Mouse (Mus musculus): Measurements from ENCODE around the gene Hpse. TPM values are rescaled to one million over a fixed set of nuclear protein-coding genes. Genes with fewer than 3 reads are reported as not detected.

The Hpse gene
- total RNA-seq (2014; rRNA removed; ENCODE audit: low replicate concordance) = 0.73 and 1.7 TPM in 2 replicates
- polyA plus RNA-seq (2015; fragmentation: Nextera tagmentation; extraction: Ambion mirVana) = 0.38 and 0.63 TPM in 2 replicates

DNA sequence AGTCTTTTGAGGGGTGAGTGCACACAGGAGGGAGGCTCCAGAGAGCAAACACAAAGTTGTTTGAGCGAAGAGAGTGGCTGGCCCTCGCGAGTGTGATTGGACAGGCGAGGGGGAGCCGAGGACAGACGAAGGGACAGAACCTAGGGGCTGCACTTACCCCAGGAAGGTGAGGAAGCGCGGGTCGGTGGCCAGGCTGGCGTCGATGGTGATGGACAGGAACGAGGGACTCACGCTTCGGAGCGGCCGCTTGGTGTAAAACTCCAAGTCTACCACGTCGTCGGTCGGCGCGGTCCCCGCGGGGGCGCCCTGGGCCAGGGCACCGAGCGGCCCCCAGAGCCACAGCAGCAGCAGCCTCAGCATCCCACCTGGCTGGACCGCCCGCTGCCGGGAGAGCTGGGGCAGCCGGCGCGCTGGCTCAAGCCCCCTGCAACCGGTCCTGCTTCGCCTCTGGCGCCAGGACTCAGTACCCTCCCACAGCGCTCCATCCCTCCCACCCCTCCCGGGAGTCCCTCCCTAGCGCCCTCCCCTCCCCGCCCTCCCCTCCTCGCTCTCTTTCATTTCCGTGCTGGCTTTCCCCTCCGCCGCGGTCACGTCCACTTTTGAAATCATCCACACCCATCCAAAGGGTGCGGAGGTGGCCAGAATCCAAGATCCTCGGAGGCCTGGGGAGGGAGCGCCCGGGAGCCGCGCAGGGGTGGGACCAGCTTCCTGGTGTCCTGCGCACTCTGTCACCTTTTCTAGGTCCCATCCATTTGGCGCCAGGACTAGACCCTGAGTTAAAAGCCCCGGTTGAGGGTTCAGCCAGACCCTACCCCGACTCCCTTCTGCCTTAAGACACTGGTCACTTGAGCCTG is at the start of gene Hpse:
Gene Hpse (minus strand): TSS at position 482 of the 854 bp plus-strand sequence.
- H3K4me3 ChIP-seq (ENCODE audit: low read depth, low read length) = peak within 1 kb of the TSS; percentile 51
- peak within 1 kb of the TSS; percentile 25; the same call in 1 of the 2 replicates for H3K9ac ChIP-seq (replicated peaks; ENCODE audit: low read depth, low read length)
- no peaks in the 10 kb centered on the region; the same call in 1 of the 2 replicates for H3K4me1 ChIP-seq (ENCODE audit: control insufficient read depth, insufficient read depth)
- ATAC-seq (ENCODE audit: insufficient read depth, low read depth) = peak; percentile 53
- no peak for TF ChIP-seq CTCF (IDR thresholded peaks at IDR 0.05; ENCODE audit: low read depth)
- H3K27me3 ChIP-seq (ENCODE audit: control insufficient read depth, insufficient read depth, low read length) = peaks cover 20% of the 10 kb centered on the region
- DNase-seq (ENCODE audit: low spot score) = peak; percentile 6
- no peaks in the 10 kb centered on the region for H3K36me3 ChIP-seq (replicated peaks; ENCODE audit: control insufficient read depth, insufficient read depth, low read length)
- H3K9me3 ChIP-seq (replicated peaks; ENCODE audit: control insufficient read depth, low read length) = peaks cover 6% of the 10 kb centered on the region
- peak within 1 kb of the TSS; percentile 97 for H3K4me2 ChIP-seq (ENCODE audit: low read depth, low read length)
- H3K27ac ChIP-seq (ENCODE audit: low read depth) = no peak within 1 kb of the TSS
- under 1% methylated on average over 49 of the region's 56 CpGs for WGBS

GRCm38 (mm10) chr5:100766026-100766425 is 46.5 kb upstream of the Hpse start:
- Histone ChIP-seq H3K4me3 (ENCODE audit: low read depth, low read length) (no peak overlapping the region), H3K27ac (ENCODE audit: low read depth) (no peak overlapping the region), H3K4me1 (ENCODE audit: control insufficient read depth, insufficient read depth) (no peaks in the 10 kb centered on the region), H3K4me2 (ENCODE audit: low read depth, low read length) (no peak overlapping the region), H3K36me3 (replicated peaks; ENCODE audit: control insufficient read depth, insufficient read depth, low read length) (peaks cover 72% of the 10 kb centered on the region), H3K9me3 (replicated peaks; ENCODE audit: control insufficient read depth, low read length) (no peaks in the 10 kb centered on the region), H3K27me3 (ENCODE audit: control insufficient read depth, insufficient read depth, low read length) (no peaks in the 10 kb centered on the region), H3K9ac (replicated peaks; ENCODE audit: low read depth, low read length) (no peak overlapping the region)
- ATAC-seq (ENCODE audit: insufficient read depth, low read depth) = no peak
- DNase-seq (ENCODE audit: low spot score) = no peak
- TF ChIP-seq EP300 (IDR thresholded peaks at IDR 0.05; ENCODE audit: low read depth) (no peak), CTCF (IDR thresholded peaks at IDR 0.05; ENCODE audit: low read depth) (no peak)
- WGBS = 85% methylated on average over 7 of the region's 7 CpGs

- H3K36me3 ChIP-seq (replicated peaks; ENCODE audit: control insufficient read depth, insufficient read depth, low read length) = peaks cover 36% of the 10 kb centered on the region
- no peaks in the 10 kb centered on the region for H3K27me3 ChIP-seq (ENCODE audit: control insufficient read depth, insufficient read depth, low read length)
- no peak for DNase-seq (ENCODE audit: low spot score)
- no peak overlapping the region for H3K9ac ChIP-seq (replicated peaks; ENCODE audit: low read depth, low read length)
- 78% methylated on average over 7 of the region's 7 CpGs for WGBS
- no peaks in the 10 kb centered on the region for H3K9me3 ChIP-seq (replicated peaks; ENCODE audit: control insufficient read depth, low read length)
- no peak for TF ChIP-seq CTCF (IDR thresholded peaks at IDR 0.05; ENCODE audit: low read depth)
- no peak for TF ChIP-seq EP300 (IDR thresholded peaks at IDR 0.05; ENCODE audit: low read depth)
- no peak overlapping the region for H3K4me3 ChIP-seq (ENCODE audit: low read depth, low read length)
- no peaks in the 10 kb centered on the region for H3K4me1 ChIP-seq (ENCODE audit: control insufficient read depth, insufficient read depth)
- no peak for ATAC-seq (ENCODE audit: insufficient read depth, low read depth)
- no peak overlapping the region for H3K27ac ChIP-seq (ENCODE audit: low read depth)
- H3K4me2 ChIP-seq (ENCODE audit: low read depth, low read length) = no peak overlapping the region
These were observed 42.2 kb upstream of the Hpse start for GRCm38 (mm10) chr5:100761736-100762135.

GRCm38 (mm10) chr5:100760049-100760663 is 40.6 kb upstream of the Hpse start:
- TF ChIP-seq EP300 (IDR thresholded peaks at IDR 0.05; ENCODE audit: low read depth) (no peak), CTCF (IDR thresholded peaks at IDR 0.05; ENCODE audit: low read depth) (no peak)
- Histone ChIP-seq H3K36me3 (replicated peaks; ENCODE audit: control insufficient read depth, insufficient read depth, low read length) (peaks cover 22% of the 10 kb centered on the region), H3K27ac (ENCODE audit: low read depth) (no peak overlapping the region), H3K9ac (replicated peaks; ENCODE audit: low read depth, low read length) (no peak overlapping the region), H3K9me3 (replicated peaks; ENCODE audit: control insufficient read depth, low read length) (no peaks in the 10 kb centered on the region), H3K4me2 (ENCODE audit: low read depth, low read length) (no peak overlapping the region), H3K27me3 (ENCODE audit: control insufficient read depth, insufficient read depth, low read length) (no peaks in the 10 kb centered on the region), H3K4me3 (ENCODE audit: low read depth, low read length) (no peak overlapping the region), H3K4me1 (ENCODE audit: control insufficient read depth, insufficient read depth) (no peaks in the 10 kb centered on the region)
- 78% methylated on average over 10 of the region's 10 CpGs for WGBS
- ATAC-seq (ENCODE audit: insufficient read depth, low read depth) (no peak), DNase-seq (ENCODE audit: low spot score) (no peak)

DNA sequence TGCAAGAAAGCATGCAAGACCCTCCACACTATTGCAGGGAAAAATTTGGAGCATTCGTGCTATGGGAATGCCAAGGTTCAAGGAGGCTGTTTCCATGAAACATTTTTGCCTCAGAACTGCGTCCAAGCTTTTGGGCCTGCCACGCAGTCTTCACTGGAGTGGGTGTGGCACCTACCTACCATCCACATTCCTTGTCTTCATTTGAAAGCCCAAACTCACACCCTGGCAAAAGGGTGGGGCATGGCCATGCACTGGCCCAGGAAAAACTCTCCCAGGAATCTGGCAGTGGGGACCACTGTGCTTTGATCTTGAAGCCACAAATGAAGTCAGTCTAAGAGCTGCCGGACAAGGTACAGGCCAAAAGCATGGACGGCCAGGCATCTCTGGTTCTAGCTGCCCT is 38.6 kb upstream of the Hpse start:
- no peak for TF ChIP-seq EP300 (IDR thresholded peaks at IDR 0.05; ENCODE audit: low read depth)
- no peak for TF ChIP-seq CTCF (IDR thresholded peaks at IDR 0.05; ENCODE audit: low read depth)
- DNase-seq (ENCODE audit: low spot score) (no peak), ATAC-seq (ENCODE audit: insufficient read depth, low read depth) (no peak)
- H3K27ac ChIP-seq (ENCODE audit: low read depth) = no peak overlapping the region
- peaks cover 5% of the 10 kb centered on the region for H3K36me3 ChIP-seq (replicated peaks; ENCODE audit: control insufficient read depth, insufficient read depth, low read length)
- H3K9ac ChIP-seq (replicated peaks; ENCODE audit: low read depth, low read length) = no peak overlapping the region
- H3K4me2 ChIP-seq (ENCODE audit: low read depth, low read length) = no peak overlapping the region
- H3K9me3 ChIP-seq (replicated peaks; ENCODE audit: control insufficient read depth, low read length) = no peaks in the 10 kb centered on the region
- H3K4me3 ChIP-seq (ENCODE audit: low read depth, low read length) = no peak overlapping the region
- WGBS = 84% methylated on average over 5 of the region's 5 CpGs
- no peaks in the 10 kb centered on the region for H3K4me1 ChIP-seq (ENCODE audit: control insufficient read depth, insufficient read depth)
- H3K27me3 ChIP-seq (ENCODE audit: control insufficient read depth, insufficient read depth, low read length) = no peaks in the 10 kb centered on the region
